Mouse (Mus musculus): ENCODE measurements around the gene Rnf128.

DNA sequence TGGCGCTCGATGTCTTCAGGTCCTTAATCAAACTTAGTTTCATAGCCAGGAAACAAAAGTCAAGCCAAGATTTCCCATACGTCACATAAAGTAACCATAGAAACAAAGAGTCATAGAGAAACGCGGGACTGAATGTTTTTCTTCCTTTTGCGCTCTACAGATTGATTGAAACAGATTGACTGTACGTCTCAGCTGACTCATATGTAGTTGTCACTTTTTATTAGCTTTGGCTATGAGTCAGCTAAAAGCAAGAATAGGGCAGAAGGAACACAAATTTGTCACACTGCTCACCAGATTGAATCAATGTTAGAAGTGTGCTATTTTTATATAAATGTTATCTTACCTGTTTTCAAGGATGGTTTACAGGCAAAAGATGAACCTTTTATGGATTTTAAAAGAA, 19.4 kb upstream of the Rnf128 start:
- no peak for TF ChIP-seq CTCF (IDR thresholded peaks at IDR 0.05; ENCODE audit: low read depth, low read length)
- TF ChIP-seq EP300 (IDR thresholded peaks at IDR 0.05; ENCODE audit: insufficient read depth, low read depth, low read length): no peak
- TF ChIP-seq POLR2A (IDR thresholded peaks at IDR 0.05; ENCODE audit: insufficient read depth, low read length): no peak
